Mouse (Mus musculus): Measurements from ENCODE around the gene Dlec1.

Dlec1 gene

DNA sequence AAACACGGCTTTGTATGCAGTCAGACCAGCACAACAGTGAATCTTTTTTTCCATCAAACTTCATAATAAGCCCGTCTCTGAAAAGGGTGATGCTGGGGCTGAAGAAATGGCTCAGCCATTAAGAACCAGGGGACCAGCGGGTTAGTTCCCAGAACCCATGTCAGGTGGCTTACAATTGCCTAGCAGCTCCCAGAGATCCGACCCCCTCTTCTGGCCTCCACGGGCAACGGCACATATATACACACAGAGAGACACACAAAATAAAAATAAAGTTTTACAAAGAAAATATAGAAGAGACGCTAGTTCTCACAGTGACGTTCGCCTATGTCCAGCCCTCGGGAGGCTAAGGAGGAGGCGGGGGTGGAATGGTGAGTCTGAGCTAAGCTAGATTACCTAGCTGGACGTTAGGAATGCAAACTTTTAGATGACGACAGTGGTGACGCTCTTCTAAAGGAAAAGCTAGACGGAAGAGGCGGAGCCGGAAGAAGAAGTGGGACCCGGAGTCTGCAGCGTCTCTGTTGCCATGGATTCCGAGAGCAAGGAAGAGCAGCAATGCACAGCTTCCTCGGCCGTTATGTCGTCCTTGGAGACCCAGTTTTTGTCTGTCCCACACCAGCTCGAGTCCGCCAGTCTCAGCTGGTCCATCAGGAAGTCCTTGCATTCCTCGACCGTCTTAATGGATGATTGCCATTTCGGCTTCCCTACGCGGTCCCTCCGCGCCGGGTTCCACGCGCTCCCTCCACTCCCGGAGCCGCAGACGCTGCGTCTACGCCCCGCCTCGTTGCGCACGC is at the start of gene Dlec1:
Gene Dlec1, plus strand, starts transcription at position 487 of the 791 bp plus-strand sequence.
- DNase-seq (ENCODE audit: low spot score), result peak; percentile 88

DNA sequence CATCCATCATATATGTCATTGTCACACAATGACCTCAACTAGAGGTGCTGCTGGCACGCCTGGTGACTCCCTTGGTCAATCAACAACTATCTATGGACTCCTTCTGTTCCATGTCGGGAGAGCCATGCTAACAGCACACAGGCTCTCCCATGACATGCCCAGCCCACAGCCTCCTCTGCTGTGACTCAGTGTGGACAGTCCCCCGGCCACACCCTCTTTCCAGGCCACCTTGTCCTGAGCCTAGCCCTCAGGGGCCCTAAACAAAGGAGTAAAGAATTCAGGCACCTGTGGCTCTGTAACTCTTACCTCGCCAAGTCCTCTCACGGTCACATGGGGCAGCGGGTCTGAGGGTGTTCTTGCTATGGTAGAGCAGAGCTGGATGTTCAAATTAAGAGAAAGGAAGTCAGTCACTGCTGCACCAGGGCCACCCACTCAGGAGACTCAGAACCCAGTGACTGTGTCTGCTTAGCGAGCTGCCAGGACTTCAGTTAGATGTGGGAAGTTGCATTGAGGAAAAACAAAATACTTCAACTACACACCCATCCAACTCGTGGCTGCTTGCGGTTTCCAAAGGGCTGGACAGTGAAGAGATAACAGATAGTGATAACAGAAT is 48.2 kb upstream of the Dlec1 start:
- no peak for DNase-seq (ENCODE audit: low spot score)

DNA sequence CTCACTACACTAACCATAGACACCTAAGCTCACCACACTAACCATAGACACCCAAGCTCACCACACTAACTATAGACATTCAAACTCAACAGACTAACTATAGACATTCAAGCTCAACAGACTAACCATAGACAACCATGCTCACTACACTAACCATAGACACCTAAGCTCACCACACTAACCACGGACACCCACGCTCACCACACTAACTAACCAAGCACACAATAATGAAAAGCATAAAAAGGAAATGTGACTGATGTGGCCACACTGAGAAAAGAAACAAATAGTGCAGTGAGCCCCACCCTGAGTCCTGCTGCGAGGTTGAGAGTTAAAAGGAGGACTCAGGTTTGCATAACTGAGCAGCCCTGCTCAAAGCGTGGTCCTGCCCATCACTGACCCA is 46.9 kb upstream of the Dlec1 start:
- DNase-seq (ENCODE audit: low spot score), result no peak

DNA sequence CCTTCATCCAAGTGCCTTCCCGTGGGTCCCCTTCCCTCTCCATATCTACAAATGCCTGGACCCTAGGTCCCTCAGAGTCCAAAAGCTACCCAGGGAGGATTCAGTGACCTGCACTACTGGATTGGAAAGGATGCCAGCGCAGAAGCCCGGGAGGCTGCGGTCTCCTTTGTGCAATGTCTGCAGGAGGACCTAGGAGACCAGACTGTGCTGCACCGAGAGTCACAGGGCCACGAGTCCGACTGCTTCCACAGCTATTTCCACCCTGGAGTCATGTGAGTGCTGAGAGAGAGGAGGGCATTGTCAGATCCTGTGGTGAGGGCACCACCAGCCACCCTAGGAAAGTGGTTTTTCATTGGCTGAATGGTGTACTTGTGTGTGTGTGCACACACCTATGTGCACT is 44.0 kb upstream of the Dlec1 start:
- no peak for DNase-seq (ENCODE audit: low spot score)

DNA sequence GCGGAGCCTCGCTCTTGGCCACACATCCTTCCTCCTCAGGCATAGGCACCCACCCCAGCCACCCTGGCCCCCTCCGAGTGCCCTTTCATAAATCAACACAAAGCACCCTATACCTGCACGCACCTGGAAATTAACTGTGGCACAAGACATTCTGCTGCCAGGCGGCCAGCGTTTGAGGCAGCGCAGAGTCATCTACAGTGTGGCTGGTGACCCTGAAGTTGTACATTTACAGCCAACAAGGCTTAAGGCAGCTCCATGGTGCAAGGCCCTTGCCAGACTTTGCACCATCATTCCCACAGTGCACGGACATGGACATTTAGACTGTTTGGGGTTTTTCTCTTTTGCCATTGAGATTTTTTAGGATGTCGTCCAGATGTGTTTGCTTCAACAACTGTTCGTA is 41.6 kb upstream of the Dlec1 start:
- no peak for DNase-seq (ENCODE audit: low spot score)

DNA sequence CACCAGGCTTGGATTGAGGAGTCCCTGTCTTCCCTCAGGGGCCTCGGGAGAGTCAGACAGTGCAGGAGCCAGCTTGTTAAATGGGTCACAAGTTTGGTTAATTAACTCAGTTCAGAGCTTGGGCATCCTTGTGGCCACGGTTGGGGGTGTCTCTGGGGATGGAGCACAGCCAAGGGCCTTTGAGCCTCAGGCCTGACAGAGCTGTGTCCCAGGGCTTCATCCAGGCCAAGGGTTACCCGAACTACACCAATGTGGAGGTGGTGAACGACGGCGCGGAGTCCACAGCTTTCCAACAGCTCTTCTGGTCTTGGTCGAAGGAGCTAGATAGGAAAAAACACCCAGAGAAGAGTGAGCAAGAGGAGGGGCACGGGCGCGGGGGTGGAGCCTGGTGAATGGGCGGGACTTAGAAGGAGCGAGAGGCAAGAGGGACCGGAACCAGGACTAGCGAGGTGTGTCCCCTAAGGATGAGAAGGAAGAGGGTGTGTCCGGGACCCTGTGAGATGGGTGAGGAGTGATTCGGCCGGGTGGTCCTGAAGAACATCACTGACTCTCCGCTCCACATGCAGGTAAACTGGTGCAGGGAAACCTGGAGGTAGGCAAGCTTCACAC is 39.1 kb upstream of the Dlec1 start:
- no peak for DNase-seq (ENCODE audit: low spot score)

DNA sequence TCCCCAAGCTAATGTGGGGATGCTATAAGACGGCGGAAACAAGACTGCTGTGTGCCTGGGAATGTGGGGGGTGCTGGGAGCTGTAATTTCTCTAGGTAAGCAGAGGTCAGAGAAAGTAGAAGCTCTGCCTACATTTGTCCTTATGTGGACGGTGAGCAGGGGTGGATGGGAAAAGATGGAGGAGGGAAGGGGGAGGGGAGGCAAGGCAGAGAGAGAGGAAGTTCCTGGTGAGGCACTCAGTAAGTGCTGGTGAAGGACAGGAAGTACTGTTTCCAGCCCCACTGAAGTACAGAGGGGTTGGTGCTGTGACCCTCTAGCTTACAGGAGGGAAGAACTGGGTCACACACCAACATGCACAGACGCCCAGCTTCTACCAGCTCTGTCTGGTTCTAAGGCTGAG is 38.0 kb upstream of the Dlec1 start:
- DNase-seq (ENCODE audit: low spot score), result no peak

DNA sequence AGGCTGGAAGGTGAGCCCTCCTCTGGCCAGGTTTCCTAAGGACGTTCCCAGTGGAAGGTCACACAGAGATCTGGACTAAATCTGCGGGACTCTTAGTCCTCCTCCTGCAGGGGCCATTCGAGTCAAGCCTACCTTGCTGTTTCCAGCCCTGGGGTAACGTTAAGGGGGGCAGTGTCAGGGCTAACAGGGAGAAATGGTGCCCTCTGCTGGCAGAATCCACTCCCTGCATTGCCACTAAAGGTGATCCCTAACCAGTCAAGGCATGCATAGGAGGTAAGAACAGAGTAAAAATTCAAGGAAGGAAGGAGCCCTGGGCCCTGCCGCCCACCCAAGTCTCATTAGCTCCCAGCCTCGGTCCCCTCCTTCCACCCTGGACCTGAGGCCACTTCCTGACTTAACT is 34.7 kb upstream of the Dlec1 start:
- DNase-seq (ENCODE audit: low spot score), result peak; percentile 68

DNA sequence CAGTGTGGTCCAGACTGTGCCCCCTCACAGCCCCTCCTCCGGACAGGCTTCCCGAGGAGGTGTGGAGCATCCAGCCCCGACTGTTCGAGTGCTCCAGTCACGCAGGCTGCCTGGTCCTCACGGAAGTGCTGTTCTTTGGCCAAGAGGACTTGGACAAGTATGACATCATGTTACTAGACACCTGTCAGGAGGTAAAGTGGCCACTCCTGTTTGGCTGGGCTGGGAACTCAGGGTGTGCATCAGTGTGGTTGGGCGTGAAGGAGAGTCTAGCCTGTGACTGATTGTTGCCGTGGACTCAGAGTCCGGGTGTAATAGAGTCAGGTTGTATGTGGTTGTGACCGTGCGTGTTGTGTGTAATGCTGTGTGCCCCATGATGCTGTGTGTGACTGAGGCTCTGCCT is 34.0 kb upstream of the Dlec1 start:
- DNase-seq (ENCODE audit: low spot score), result no peak

DNA sequence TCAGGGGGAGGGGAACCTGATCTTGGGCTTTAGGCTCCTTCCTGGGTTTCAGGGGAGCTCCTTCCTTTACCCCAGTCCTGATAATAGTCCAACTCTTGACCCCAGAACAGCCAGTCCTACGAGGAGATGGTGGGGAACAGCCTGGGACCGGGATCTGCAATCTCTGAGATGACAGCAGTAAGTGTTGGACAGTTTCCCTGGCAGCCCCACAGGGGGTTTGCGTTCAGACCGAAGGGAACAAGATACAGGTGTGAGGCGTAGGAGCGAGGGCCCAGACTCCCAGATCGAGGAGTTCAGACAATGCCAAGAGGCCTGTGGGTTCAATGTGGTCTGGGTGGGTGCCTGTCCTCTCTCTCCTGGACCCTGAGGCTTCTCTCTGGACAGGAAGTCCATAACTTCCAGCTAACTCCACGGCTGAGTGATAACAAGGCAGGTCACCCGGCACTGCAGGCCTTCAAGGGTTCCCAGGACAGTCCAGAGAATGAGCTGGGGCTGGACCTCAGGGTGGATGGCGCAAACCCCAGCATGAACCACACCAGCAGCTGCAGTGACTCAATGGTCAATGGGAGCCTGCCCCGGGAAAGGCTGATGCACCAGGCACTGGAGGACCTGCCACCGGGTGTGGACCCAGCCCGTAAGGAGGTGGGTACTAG is 32.0 kb upstream of the Dlec1 start:
- DNase-seq (ENCODE audit: low spot score), result no peak

DNA sequence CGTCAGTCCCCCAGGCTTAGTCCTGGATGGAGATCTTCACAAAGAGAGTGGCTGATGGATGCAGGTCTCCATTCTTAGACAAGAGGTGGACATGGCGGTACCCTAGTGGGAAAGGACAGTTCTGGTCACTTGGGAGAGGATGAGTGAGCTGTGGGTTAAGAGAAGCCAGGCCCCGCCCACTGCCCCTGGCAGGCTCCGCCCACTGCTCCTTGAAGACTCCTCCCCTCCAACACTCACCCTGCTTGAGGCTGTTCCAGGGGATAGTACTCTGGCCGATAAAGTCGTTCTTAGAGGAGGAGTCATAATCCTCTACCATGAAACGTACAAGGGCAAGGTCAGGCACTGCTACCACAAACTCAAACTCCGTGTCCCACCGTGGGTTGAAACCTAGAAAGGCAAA is 30.5 kb upstream of the Dlec1 start:
- no peak for DNase-seq (ENCODE audit: low spot score)

DNA sequence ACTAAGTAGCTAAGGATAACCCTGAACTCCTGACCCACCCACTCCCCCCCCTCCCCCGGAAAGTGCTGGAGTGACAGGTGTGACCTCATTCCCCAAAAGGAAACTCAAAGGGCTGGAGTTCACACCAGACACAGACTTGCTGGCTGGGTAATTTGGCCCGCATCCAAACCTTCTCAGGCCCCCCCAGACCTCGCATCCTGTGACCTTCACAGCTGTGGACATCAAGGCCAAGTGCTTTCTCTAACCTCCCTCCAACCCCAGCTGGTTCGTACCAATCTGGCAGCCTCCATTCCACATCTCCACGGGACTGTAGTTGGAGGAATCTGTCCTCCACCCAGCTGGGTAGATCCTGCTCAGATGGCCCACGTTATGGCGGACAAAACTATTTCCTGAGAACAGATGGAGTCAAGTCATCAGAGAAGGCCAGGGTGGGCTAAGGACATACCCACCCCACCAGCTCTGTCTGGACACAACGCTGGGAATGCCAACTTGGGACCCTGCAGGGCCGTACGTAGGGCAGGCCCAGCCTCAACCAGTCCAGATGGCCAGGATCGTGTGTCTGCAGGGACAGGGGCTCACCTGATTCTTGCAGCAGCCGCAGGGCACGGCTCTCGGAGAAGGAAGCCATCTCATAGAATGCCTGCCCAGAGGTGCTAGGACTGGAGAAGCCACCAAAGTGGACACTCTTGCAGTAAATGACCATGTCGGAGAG is 28.9 kb upstream of the Dlec1 start:
- no peak for DNase-seq (ENCODE audit: low spot score)

DNA sequence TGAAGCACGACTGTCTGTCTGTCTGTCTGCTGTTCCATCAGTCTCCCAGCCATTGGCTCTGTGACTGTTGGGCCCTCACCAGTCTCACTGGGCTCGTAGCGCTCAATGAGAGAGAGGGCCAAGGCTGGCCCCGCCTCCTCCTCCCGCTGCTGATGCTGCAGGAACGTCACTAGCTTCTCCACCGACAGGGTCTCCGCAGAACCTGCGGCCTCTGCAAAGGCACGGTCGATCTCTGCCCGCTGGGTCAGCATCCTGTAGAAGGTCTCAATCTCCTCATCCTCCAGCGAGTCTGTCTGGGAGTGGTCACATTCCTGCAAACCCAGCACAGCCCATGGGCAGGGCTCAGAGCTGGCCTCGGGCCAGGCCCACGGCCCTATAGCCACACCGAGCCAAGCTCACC is 26.6 kb upstream of the Dlec1 start:
- DNase-seq (ENCODE audit: low spot score), result no peak

DNA sequence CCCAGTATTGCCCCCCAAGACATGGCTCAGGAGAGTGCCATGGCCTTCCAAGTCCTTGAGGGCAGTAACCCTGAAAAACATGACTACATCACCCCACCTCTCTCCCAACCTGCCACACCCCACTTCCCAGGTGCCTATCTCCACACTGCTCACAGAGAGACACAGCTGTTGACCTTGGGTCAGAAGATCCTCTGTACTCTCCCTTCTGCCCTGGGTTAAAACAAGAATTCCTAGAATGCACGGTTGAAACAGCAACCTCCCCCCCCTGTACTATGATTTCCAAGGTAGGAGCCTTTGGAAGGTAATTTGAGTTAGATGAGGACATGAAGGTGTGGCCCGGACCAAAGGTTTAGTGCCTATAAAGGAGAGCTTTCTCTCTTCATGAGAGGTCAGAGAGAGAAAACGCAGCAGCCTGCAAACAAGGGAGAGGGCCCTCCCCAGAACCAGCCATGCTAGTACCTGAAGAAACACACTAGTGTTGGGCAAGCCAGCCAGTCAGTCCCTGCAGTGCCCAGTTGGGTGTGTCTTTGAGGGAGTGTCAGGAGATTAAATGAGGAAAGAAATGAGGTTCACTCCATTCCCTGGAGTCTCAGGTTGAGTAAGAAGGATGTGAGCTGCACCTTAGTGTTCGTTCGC is 22.1 kb upstream of the Dlec1 start:
- DNase-seq (ENCODE audit: low spot score), result no peak

DNA sequence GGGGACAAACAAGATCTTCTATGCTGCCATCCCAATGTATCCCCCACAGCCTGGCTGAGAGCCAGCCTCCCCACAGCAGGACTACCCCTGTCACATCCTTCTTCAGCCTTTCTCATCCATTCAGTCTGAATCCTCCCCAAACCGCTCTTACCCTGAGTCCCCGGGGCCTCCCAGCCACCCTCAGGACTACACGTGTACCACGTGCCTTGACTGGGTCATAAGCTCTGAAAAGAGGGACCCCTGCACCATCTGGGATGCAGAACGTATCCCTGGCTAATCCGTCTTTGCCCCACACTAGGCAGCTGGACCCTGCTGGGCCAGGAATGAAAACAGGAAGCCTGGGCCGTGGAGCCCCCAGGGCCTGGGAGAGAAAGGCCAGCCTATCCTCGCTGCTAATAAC is 20.2 kb upstream of the Dlec1 start:
- no peak for DNase-seq (ENCODE audit: low spot score)

DNA sequence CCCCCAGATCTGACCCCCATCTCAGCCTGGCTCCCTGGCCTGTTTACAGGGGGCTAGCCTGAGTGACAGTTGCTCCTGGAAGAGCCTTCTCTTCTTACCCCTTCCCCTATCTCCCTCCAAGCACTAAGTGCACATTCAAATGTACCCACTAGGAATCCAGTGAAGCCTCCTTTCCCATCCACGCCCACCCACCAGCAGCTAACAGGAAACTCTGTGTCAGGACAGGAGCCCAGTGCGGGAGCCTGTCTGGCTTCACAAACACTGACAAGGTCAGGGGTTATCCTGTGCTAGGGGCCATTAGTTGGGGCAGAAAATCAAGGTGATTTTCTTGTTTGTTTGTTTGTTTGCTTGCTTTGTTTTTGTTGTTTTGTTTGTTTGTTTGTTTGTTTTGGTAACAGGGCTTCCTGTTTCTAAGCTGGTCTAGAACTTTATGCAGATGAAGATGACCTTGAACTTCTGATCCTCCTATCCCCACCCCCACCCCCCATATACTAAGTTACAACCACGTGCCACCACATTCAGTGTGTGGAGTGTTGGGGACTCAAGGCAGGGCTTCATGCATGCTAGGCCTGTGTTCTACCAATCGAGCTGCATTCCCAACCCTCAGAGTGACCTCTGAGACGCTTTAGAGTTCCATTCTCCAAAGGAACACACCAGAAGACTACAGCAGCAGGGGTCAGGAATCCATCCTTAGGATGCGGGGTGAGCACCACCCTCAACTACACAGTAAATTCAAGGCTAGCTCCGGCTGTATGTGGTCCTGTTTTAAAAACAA is 19.4 kb upstream of the Dlec1 start:
- DNase-seq (ENCODE audit: low spot score), result no peak

DNA sequence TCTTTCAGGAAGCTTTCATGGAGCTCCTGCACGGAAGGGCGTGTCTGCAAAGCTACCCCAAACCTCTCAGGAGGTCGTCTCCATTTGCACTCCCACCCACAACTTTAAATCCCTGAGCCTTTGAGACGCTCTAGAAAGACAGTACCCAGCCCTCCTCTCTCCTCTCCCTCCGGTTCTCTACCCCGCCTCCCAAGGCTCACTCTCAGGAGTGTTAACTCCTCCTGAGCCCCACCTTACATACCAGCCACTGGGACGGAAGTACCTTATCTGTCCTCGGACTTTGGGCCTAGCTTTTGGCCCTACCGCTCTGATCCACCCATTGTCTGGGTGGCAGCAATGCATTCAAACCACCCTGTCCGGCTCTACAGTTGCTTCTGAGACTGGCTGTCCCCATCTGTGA is 18.3 kb upstream of the Dlec1 start:
- no peak for DNase-seq (ENCODE audit: low spot score)

DNA sequence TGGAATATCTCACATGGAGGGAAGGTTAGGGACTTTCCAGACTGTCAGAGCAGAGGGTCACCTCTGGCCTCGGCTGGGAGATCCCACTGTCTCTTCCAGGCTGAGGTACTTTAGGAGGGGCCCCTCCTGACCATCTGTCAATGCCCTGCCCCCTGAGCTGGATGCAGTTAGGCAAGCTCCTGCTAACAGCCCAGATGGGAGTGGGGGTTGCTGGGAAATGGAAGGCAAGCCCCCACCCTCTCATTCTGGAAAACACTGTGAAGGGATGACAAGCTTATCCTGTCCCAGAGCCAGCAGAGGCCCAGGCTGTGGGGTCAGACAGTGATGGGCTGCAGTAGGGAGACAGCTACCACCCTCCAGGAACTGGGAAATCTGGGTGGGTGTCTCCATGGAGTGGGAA is 15.8 kb upstream of the Dlec1 start:
- DNase-seq (ENCODE audit: low spot score), result no peak

DNA sequence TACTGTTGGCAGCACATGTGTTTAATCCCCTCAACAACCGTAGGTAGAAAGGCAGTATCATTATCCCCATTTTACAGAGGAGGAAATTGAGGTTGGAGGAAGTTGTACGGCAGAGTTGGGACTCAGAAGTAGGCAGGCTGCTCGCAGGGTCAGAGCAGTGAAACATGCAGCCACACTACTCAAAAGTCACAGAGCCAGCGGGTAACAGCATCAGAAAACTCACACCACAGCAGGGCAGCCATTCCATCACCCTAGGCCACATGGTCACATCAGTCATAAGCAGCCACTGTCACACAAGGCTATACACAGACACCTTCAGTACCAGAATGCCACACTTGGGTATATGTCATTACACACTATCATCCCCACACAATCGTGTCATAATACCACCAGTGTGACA is 15.0 kb upstream of the Dlec1 start:
- no peak for DNase-seq (ENCODE audit: low spot score)

DNA sequence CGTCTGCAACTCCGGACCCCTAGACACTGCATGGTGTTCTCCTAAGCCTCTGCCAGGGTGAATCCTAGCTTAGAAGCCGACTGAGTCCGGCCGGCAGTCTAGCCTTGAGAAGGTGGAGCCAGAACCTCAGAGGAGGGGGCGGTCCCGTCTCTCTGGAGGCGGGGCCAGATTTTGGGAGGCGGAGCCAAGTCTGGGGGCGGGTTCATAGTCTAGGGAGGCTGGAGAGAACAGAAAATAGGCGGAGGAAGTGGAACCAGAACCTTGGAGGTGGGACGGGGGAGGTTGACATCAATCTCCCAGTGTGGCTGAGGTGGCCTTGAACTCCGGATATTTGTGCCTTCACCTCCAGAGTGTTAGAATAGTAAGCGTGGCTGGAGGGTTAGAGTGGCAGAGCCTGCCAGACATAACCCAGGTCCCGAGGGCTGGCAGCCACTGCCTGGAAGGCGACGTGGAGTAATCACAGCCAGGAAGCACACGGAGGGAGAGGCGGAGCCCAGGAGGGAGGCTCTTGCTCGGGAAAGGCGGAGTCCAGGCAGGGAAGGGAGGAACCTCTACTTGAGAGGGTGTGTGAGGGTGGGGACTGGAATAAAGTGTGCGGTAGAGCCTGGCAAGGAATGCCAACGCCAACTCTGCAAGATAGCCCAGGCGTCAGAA is 14.0 kb upstream of the Dlec1 start:
- peak; percentile 75 for DNase-seq (ENCODE audit: low spot score)

DNA sequence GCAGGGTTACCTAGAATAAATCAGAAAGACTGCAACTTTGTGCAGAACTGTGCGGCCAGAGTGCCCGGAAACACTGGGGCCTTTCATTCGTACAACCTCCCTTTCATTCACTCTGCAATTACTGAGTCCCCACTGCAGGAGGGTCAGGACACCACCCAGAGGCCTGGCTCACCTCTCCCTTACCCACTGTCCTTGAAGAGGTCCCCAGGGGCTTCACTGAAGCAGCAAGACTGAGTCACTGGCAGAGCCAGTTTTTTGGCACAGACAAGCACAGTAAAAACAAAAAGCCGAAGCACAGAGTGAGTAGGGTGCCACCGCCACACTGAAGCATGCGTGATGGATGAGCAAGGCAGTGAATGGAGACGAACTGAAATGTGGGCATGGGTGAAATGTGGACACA is 12.8 kb upstream of the Dlec1 start:
- peak; percentile 40 for DNase-seq (ENCODE audit: low spot score)

Data from adipocyte (in vitro differentiated cells).